Mouse (Mus musculus) large intestine, adult 2 months (tissue): Measurements from ENCODE around the gene Gsta4. TPM values are rescaled to one million over a fixed set of nuclear protein-coding genes. Genes with fewer than 3 reads are reported as not detected.
"Not testable (repeated sequence)": the region's sequence is repeated elsewhere in the genome, so short reads cannot be mapped to it uniquely, and the experiment has no call there.

Source experiments
- DNase-seq: peaks from one replicate; pipeline ENCODE4 v3.0.0-alpha.2; 2012; ENCODE audit warnings: low read depth, low spot score
- WGBS: fragments of 180-500 bp; shearing (Covaris S2); methylation state at CpG from one replicate; pipeline ENCODE4 v1.1.7; 2018; 5-methylcytosine and 5-hydroxymethylcytosine counted together
- polyA plus RNA-seq: library from polyadenylated mRNA; depleted of rRNA; stranded (reverse); fragments of >200 nt; gene quantifications from 2 replicates; pipeline ENCODE4 v1.2.3, GENCODE M21; 2012; rRNA removed

The Gsta4 gene
- polyA plus RNA-seq, result 9.5 and 11.3 TPM in 2 replicates

DNA sequence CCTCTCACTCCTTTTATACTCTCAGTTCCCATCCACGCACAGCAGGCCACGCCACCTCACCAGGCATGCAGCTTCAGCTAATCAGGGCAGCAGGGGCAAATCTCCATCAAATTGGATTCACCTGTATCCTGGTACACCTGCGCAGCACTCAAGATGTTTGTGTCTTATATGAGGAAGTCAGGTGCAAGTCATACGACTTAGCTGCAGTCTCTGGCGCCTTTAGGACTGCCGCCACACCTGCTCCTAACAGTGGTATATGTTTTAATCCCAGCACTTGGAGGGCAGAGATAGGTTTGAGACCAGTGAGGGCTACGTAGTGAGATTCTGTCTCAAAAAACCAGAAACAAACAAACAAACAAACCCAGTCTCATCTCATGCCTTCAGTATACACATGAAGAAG lies at the start of gene Gsta4:
TSS of gene Gsta4 (plus strand) at position 301 of the 400 bp plus-strand sequence.
- DNase-seq, result not testable (repeated sequence)
- 94% methylated on average over 5 of the region's 7 CpGs for WGBS

DNA sequence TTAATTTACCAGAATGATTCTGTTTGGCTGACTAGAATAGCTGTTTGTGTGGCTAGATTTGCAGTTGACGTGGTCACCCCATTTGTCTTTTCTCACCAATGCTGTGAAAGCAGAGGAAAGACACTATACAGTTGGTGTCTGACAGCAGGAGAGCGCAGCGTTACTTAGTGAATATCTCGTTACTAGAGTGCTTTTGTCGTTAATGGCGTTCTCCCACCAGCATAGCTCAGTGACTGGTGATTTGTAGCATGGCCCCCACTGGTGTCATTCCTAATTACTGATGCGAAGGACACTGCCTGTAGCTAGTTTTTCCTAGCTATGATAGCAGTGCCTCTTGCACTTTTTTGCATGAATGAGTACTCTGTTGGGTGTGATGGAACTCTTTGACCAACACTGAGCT lies 46.9 kb upstream of the Gsta4 start:
- 92% methylated on average over 7 of the region's 7 CpGs for WGBS
- no peak for DNase-seq

DNA sequence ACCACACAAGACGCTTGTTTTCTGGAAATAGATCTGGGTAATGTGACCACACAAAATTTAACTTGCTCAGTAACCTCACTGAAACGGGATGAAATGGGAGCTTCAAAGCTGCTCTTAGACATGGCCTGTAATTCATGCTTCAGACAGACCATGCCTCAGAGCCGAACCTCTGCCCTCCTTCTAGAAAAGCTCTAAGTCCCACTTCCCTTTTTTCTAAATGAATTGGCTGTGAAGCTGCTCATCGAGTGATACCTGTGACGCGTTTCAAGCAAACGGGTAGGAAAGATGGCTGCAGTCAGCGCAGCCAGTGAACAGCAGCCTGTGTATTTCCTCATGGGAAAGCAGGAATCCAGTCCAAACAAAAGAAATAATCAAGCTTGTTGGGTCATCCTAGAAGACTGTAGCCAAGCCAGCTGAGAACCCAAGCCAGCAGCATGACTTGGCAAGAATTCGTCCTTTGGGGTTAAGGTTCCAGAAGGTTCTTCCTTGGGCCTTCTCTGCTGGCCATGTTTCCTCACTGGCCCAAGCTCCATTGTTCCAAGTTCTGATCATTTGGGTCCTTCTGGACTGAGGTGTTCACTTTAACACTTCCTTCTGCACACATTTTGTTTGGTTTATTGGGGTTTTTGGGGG lies 44.4 kb upstream of the Gsta4 start:
- WGBS, result 87% methylated on average over 9 of the region's 9 CpGs
- DNase-seq, result no peak

DNA sequence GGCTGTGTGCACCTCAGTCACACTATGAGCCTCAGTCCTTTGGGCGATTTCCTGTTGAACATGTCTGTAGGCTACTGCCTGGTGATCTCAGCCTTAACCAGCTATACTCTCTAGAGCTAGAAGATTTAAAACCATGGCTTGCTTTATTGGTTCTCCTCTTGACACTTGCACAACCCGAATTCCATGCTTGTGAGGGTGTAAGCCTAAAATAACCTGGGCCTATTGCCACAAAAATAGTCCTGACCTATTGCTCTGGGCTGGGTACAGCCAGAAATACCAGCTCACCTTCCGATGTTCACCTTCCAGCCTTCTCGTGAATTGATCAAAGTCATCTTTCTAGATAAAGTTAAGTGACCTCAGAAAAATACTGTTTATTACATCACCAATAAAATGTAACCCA lies 43.1 kb upstream of the Gsta4 start:
- DNase-seq, result no peak
- WGBS, result 52% methylated on average over 4 of the region's 4 CpGs

DNA sequence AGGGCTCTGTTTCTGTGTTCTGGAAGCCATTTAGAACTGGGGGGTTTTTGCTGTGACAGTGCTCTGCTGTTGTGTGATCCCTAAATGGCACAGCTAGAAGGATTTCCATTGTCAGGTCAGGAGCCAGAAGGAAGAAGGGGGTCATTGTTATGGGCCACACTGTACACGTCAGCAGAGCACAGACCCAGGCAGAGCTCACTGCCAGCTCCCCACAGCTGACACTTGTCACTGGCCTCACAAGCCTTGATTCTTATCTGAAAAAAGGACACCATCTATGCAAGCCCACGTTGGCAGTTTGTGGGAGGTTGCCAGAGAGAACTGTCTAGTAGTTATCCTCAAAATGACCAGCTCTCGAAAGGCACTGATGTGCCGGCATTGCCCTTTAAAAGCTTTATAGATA lies 36.5 kb upstream of the Gsta4 start:
- 77% methylated on average over 4 of the region's 4 CpGs for WGBS
- no peak for DNase-seq

DNA sequence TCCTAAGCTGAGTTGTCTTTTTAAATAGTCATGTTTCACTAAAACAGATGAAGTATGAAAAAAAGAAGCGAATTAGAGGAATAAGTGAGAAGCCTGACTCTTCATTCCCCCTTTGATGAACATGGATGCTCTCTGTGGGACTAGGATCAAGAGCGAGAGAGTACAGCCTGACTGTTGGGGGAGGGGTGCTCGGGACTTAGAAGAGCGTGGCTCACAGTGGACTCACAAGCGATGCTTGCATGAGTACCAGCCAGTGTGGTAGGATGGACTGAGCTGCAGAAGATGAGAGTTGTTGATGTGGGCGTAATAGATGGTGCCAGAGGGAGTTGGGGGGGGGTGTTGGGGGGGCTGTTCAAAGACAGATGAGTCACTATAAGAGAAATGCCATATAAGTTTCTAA lies 35.9 kb upstream of the Gsta4 start:
- WGBS, result 85% methylated on average over 6 of the region's 6 CpGs

DNA sequence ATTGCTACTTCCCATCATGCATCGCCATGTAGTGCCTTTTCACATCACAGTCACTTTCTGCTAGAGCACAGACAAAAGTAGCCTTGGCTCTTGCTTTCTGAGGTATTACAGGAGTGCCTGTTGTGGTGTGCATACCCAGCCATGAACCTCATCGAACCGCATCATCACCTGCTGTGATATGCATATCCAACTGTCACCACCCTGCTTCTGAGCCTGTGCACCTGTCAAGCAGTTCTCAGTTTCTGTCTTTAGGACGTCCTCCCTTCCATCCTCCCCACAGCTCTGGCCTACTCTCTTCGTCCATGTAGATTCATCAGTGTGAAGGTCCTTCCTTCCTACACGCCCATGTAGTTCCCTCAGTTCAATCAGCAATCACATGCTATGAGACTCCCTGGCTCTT lies 34.4 kb upstream of the Gsta4 start:
- 92% methylated on average over 6 of the region's 6 CpGs for WGBS
- DNase-seq, result no peak

More for the DNA sequence above, 35.9 kb upstream of the Gsta4 start:
- DNase-seq, result no peak

DNA sequence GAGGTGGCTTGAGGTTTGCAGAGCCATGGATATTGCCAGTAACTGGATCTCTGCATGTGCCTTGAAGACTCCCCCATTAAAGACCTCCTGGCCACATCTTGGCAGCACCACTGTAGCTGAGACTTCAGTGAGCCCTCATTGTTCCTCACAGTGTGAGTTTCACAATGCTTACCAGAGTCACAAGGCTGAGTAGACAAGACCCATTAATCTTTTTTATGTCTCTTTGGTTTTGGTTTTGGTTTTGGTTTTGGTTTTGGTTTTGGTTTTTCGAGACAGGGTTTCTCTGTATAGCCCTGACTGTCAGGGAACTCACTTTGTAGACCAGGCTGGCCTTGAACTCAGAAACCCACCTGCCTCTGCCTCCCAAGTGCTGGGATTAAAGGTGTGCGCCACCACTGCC lies 32.8 kb upstream of the Gsta4 start:
- not testable (repeated sequence) for DNase-seq
- 71% methylated on average over 2 of the region's 2 CpGs for WGBS

DNA sequence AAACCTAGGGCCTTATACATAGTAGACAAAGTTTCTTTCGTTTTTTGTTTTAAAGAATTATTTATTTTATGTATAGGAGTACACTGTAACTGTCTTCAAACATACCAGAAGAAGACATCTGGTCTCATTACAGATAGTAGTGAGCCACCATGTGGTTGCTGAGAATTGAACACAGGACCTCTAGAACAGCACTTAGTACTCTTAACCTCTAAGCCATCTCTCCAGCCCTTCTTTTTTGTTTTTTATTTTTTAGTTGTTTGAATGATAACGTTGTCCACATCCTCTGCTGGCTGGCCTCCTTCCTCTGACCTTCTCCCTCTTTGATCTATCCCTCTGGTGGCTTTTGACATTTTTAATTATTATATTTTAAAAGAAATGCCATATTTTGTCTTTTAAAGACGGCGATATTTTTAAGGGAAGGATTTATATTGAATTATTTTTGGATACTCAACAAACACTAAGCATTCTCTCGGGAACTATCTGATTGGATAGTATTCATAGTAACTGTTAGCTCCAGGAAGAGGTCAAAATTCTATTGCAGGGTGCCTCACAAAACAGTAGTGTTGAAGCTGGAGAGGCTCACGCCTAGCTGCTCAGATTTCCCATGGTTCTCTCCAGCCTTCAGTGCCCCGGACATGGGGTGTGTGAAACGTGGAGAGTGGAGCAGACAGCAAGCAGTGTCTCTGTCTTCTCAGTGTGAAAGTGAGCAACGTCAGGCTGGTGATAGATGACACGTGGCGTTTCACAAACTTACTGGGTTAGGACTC lies 28.2 kb upstream of the Gsta4 start:
- DNase-seq, result no peak
- WGBS, result 76% methylated on average over 11 of the region's 11 CpGs

DNA sequence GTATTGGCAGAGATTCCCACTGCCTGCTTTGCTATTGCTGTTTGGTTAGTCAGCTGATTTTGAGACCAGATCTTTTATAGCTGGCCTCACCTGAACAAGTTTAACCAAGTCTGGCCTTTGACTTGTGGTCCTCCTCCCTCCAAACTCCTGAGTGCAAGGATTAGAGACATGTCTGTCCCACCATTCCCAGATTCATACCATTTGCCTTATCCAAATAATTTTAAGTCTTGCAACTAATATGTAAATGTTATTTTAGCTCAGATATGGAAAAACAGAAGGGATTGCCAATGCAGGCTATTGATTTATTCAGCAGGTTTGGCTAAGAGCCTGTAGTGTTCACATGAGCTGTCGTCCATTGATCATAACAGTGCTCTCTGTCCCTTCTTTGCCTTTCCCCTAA lies 25.4 kb upstream of the Gsta4 start:
- WGBS, result 95% methylated on average over 1 of the region's 1 CpGs

DNA sequence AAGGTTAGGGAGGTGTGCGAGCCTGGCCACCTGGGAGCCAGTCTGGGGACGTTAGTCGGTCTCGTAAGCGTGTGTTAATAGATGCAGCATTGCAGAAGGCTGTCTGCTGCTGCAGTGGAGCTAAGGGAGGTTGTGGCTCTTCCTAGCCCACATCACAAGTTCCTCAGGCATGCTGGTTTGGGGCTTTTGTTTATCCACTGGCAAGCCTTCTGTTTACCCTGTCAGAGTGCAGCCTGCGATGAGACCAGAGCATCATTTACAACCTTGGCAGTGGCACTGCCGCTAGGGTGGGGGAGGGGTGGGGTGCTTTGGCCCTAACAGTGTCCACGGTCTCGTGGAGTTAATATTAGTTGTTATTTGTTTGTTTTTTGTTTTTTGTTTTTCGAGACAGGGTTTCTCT lies 19.3 kb upstream of the Gsta4 start:
- no peak for DNase-seq
- WGBS, result 53% methylated on average over 10 of the region's 10 CpGs

More for the DNA sequence above, 25.4 kb upstream of the Gsta4 start:
- DNase-seq, result no peak

DNA sequence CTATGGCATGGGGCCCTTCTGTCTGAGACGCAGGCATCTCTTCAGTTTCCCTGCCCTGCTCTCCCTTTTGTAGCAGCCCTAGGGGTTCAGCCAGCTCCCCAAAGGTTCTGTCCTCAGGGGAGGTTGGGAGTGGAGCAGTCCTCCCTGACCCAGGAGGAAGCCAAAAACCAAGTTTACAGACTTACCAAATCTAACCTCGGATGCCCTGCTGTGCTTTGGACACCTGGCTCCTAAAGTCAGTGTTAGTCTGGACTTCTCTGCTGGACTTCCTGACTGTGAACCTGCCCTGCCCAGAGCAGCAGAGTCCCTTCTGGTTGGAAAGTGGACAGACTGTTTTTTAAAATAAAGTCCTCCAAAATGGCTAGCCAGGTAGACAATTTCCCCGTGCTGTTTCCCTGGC lies 17.8 kb upstream of the Gsta4 start:
- WGBS, result 93% methylated on average over 3 of the region's 3 CpGs
- DNase-seq, result no peak

DNA sequence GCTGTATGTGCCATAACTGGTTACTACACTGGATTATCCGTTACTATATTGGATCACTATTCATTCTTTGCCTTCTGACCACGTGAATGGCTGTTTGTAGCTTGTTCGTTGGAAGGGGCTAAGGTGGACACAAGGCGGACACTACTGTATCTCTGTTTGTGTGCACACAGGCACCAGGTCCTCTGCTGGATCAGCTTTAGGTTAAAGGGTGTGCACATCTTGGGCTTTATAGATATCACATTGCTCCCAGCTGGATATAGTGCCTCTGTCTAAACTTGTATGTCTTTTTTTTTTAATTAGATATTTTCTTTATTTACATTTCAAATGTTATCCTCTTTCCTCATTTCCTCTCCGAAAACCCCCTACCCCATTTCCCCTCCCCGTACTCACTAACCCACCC lies 17.1 kb upstream of the Gsta4 start:
- WGBS, result 93% methylated on average over 6 of the region's 6 CpGs
- DNase-seq, result no peak

DNA sequence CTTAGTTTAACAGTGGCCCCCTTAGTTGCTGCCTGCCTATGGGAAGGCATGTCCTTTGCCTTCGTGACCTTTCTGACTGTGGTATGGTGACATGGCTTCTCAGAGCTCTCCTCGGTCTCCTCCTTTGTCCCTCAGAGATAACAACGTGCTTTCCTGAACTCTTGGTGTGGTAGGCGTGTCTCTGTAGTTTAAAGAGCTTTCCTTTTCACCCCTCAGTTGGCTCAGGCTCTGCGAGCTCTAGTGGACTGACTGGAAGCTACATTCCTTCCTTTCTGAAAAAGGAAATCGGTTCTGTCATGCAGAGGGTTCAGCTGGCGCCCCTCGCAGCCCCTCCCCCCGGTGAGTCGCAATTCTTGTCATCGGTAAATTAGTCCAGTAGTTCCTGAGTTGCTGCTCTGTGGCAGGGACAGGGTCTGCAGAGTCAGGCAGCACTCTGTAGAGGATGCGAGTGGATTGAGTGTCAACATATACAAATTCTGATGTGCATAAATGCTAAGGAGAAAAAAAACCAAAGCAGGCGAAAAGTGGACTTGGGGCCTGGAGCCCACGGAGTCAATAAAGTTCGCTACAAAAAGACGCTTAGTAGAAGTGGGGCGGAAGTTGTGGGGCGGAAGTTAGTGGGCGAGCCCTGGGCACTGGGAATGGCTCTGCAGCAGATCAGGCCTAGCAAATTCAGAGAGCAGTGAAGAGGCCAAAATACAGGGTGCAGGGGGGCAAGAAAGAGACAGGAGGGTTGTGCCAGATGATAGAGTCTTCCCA lies 15.7 kb upstream of the Gsta4 start:
- 74% methylated on average over 19 of the region's 19 CpGs for WGBS

DNA sequence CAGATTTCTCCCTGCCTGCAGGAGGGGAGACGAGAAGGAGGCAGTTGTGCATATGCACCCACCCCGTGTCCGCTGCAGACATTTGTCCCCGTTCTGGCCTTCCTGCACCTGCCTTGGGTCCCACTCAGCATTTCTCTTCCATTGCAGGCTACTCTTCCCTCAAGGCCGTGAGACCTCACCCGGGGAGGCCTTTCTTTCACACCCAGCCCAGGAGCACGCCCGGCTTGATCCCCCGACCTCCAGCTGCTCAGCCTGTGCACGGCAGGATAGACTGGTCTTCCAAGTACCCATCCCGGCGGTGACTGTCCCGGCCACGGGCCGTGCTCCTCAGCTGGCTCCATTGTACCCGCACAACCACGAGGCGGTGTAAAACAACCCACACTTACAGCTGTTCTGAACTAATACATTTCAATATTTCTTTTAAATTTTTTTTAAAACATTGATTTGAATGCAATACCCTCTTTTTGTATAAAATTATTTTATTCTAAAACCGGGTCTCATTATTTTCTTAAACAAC lies 15.1 kb upstream of the Gsta4 start:
- WGBS, result 90% methylated on average over 19 of the region's 19 CpGs

More for the DNA sequence above, 15.7 kb upstream of the Gsta4 start:
- no peak for DNase-seq

DNA sequence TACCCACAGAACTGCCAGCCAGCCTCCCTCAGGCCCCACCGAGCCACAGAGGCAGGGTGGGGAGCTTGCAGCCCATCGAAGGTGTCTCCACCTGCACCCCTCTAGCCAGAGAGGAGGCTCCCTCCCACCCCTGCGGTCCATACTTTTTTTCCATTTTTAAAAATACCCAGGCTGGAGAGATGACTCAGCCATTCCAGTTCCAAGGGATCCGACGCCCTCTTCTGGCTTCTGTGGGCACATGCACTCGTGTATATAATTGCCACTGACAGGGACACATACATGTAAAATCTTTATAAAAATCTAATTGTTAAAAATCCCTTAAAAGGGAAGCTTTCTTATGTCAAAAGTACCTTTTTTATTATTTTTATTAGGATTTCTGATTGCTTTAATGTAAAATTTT lies 13.7 kb upstream of the Gsta4 start:
- 89% methylated on average over 6 of the region's 6 CpGs for WGBS
- no peak for DNase-seq

More for the DNA sequence above, 15.1 kb upstream of the Gsta4 start:
- no peak for DNase-seq

DNA sequence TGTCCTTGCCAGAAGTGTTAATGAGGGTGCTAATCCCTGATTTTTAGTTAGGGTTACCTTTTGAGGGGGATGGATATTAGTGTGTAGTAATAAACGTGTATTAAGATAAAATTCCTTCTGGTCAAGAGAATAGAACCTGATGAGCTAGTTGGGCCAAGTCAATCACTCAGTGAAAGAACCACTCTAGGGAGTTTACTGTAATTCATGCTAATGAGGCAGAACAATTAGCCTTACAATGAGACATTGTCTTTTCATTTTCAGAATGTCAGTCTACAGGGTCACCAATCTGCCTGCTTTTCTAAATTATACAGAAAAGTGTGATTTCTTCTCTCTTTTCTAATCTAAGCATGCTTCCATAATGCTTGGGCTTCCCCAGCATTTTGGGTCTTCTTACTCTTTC lies 8.6 kb upstream of the Gsta4 start:
- DNase-seq, result no peak
- 91% methylated on average over 1 of the region's 1 CpGs for WGBS

DNA sequence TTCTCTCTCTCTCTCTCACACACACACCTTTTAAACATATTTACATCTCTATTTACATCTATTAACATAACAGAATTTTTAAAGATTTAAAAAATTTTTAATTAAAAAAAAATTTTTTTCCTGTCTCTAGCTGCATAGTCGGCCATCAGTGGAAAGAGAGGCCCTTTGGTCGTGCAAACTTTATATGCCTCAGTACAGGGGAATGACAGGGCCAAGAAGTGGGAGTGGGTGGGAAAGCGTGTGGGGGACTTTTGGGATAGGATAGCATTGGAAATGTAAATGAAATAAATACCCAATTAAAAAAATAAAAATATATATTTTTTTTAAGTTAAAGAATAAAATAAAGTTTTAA lies 7.7 kb upstream of the Gsta4 start:
- not testable (repeated sequence) for DNase-seq
- 28% methylated on average over 3 of the region's 3 CpGs for WGBS

DNA sequence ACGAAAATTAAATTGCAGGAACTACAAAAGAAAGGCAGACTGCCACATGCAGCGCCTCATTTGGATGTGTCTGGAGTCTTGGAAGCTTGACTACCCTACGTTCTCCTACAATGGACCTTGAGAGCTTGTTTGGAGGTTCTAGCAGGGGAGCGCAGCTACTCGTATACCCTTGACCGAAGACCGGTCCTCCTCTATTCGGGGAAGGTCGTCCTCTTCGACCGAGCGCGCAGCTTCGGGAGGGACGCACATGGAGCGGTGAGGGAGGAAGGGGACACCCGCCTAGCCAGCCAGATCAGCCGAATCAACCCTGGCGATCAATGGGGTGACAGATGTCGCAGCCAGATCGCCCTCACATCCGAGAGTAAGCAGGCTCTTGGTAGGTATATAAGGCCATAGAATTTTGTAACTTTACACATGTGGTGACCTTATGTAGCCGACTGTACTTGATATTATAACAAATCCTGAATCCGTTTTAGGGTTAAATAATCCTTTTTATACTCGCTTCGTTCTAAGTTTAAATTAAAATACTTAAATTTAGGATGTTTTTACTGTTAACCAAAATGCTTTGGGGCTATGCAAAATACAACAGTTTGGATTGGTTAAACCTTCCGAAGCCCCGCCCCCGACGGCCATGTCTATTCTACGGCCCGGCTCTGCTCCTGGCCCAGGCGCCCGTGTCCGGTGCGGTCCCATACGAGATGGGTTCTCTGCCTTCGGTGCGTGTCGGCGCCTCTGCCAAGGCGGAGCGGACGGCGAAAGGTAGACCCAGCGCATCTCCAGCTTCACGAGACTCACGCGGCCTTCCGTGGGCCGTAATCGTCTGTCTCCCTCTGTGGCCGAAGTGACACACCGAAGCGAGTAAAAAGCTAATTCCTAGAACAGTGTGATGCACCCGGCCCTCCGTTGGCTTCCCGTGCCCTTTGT lies 7.0 kb upstream of the Gsta4 start:
- DNase-seq, result peak; percentile 67
- under 1% methylated on average over 56 of the region's 58 CpGs for WGBS
